In the genomic region with DNA sequence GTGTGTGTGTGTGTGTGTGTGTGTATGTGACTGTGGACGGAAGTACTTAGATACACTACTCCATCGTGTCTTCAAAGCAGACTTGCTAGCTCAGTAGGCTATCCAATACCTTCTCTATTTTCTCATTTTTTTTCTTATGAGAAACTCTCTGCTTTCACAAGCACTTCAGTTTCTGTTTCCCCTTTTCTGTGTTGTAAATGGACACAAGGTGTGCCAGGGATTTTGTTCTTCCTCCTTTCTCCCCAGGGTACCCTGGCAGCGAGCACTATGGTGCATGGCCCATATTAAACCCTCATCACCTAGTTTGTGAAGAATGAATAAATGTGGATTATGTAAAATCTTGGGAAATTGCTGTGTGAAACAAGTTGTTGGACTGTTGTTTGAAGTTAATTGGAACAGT, we compare ENCODE assay signal across 23 mouse cellular contexts. TPM values are rescaled to one million over a fixed set of nuclear protein-coding genes. Genes with fewer than 3 reads are reported as not detected.
DNase-seq lines count a peak whose midpoint lies in the region; ATAC-seq lines count a peak whose summit lies in the region.
"Had no signal": no experiment of that assay in that cellular context is flagged by ENCODE, and none has a peak within 500 bp of the region (broad histone marks: within the 10 kb centered on the region; RNA-seq: fewer than 3 reads in every experiment).

No protein-coding gene starts in this region.

- H3K36me3 ChIP-seq in heart, embryonic 10.5 days, result peaks cover 23% of the 10 kb centered on the region; the same call in 1 of the 2 replicates

- H3K9me3 ChIP-seq in heart, embryonic 10.5 days, result no peaks in the 10 kb centered on the region
- H3K9me3 ChIP-seq: embryonic facial prominence, embryonic 10.5 days; forebrain, embryonic 13.5 days; G1E; heart, embryonic 12.5 days had no signal

- H3K27me3 ChIP-seq in heart, embryonic 10.5 days (ENCODE audit: insufficient read depth, poor library complexity, severe bottlenecking), result no peaks in the 10 kb centered on the region
- H3K27me3 ChIP-seq: forebrain, embryonic 13.5 days; heart, embryonic 12.5 days had no signal

- peak; percentile 5 for DNase-seq in heart, embryonic 10.5 days (ENCODE audit: low spot score)
- DNase-seq in heart, adult 18-20 months, result no peak
- DNase-seq in A20 (ENCODE audit: low read depth, low spot score), result peak; percentile 28
- no peak for DNase-seq in kidney, postnatal 14 days
- no peak for DNase-seq in spleen, postnatal 14 days (ENCODE audit: low spot score in 2 of 2)
- DNase-seq in left cerebral cortex, adult 18-20 months (ENCODE audit: low spot score in 2 of 2), result no peak
- DNase-seq: adrenal gland, postnatal 14 days; cerebellum, adult 11-12 months; cerebellum, adult 9-10 months; cerebellum, postnatal 25 days; forebrain, postnatal 0 days; gastrocnemius, postnatal 14 days; heart, adult 2 months; heart, postnatal 36 days had no signal

- WGBS in heart, embryonic 10.5 days, result 80% methylated on average over 3 of the region's 3 CpGs

- no peak overlapping the region for H3K4me3 ChIP-seq in heart, embryonic 10.5 days
- H3K4me3 ChIP-seq: embryonic facial prominence, embryonic 10.5 days; forebrain, embryonic 13.5 days; heart, adult 2 months; heart, embryonic 12.5 days had no signal

- peaks cover 15% of the 10 kb centered on the region for H3K4me1 ChIP-seq in heart, embryonic 10.5 days
- H3K4me1 ChIP-seq: embryonic facial prominence, embryonic 10.5 days had no signal

- no peak overlapping the region for H3K27ac ChIP-seq in heart, embryonic 10.5 days
- H3K27ac ChIP-seq: embryonic facial prominence, embryonic 10.5 days; forebrain, embryonic 13.5 days; heart, adult 2 months; hindbrain, embryonic 14.5 days had no signal

- ATAC-seq in hematopoietic stem cell, adult 5-6 weeks (replicated peaks in 1 of 2; ENCODE audit: insufficient read depth in 1 of 2, low FRiP score in 2 of 2, low TSS enrichment in 1 of 2, low read depth in 1 of 2, poor library complexity in 2 of 2, severe bottlenecking in 2 of 2), result peak; percentile 54 to 71; a peak in 3 of 4 replicates
- ATAC-seq: forebrain, embryonic 13.5 days; forebrain, postnatal 0 days; intestine, postnatal 0 days had no signal

RNA-seq across cellular contexts. Expression of gene Arid4a, which starts 39.7 kb away (rescaled TPM):
- polyA plus RNA-seq in heart, embryonic 10.5 days (2016; fragmentation: Nextera tagmentation; extraction: Ambion mirVana), result 24.1 and 26.9 TPM in 2 replicates
- total RNA-seq in heart, adult 18-20 months (2021), result 10 to 100 TPM; 11.1 to 12.2 TPM
- 103 and 106 TPM in 2 replicates for total RNA-seq in hematopoietic stem cell, adult 5-6 weeks (2017)
- total RNA-seq in left cerebral cortex, adult 18-20 months (2021), result 10 to 100 TPM; 37.2 to 38.9 TPM

RNA-seq across cellular contexts. Expression of gene Tomm20l, which starts 55.7 kb away (rescaled TPM):
- polyA plus RNA-seq in heart, embryonic 10.5 days (2016; fragmentation: Nextera tagmentation; extraction: Ambion mirVana), result 0.26 and 0.64 TPM in 2 replicates
- 1 to 10 TPM in 1 of 2 experiments, under 1 TPM in 1; 0.75 to 1.6 TPM for total RNA-seq in heart, adult 18-20 months (2021)
- total RNA-seq in hematopoietic stem cell, adult 5-6 weeks (2017), result not detected in 2 replicates
- total RNA-seq in left cerebral cortex, adult 18-20 months (2021), result not detected
- total RNA-seq: forebrain, postnatal 0 days; G1E; gastrocnemius, adult 18-20 months; gastrocnemius, postnatal 14 days had no signal
- polyA plus RNA-seq: forebrain, embryonic 13.5 days; forebrain, postnatal 0 days; G1E; heart, adult 2 months; heart, embryonic 12.5 days; heart, embryonic 16.5 days; hindbrain, embryonic 14.5 days; intestine, postnatal 0 days had no signal

Comparison
In these comparisons a context has a peak if more than half of its experiments do, and no peak if none do; other contexts are left out.
1. DNase-seq: peak in heart, embryonic 10.5 days (single experiment) and A20 (single experiment); none in heart, adult 18-20 months (0 of 2), kidney, postnatal 14 days (single experiment), spleen, postnatal 14 days (0 of 2) and left cerebral cortex, adult 18-20 months (0 of 2).